Mouse (Mus musculus) intestine, postnatal 0 days (tissue): ENCODE results near the gene Antxr1. TPM values are rescaled to one million over a fixed set of nuclear protein-coding genes. Genes with fewer than 3 reads are reported as not detected.

Experiments used
- ATAC-seq: fragments of 200-750 bp; cut with Nextera tagmentation; 2 replicates; pipeline ENCODE4 v1.8.0; 2017; ENCODE audit warnings: mild to moderate bottlenecking, moderate TSS enrichment, moderate library complexity
- H3K27ac ChIP-seq: fragments of 300-500 bp; sonication (generic); 2 replicates; pipeline ENCODE4 v1.5.1; 2014; ENCODE audit warnings: mild to moderate bottlenecking, low read depth, low read length, moderate library complexity
- H3K27me3 ChIP-seq: fragments of 300-500 bp; sonication (generic); replicated peaks from 2 replicates; pipeline ENCODE4 v1.6.1; 2014; ENCODE audit warnings: low read length, mixed read lengths; ENCODE audit not compliant: control insufficient read depth, insufficient read depth
- H3K36me3 ChIP-seq: fragments of 300-500 bp; sonication (generic); 2 replicates; pipeline ENCODE4 v1.6.1; 2014; ENCODE audit warnings: mild to moderate bottlenecking, moderate library complexity; ENCODE audit not compliant: control insufficient read depth, insufficient read depth
- H3K4me1 ChIP-seq: fragments of 300-500 bp; sonication (generic); replicated peaks from 2 replicates; pipeline ENCODE4 v1.6.1; 2014; ENCODE audit warnings: antibody characterized with exemption, low read length, mixed read lengths; ENCODE audit not compliant: control insufficient read depth, insufficient read depth
- H3K4me2 ChIP-seq: fragments of 300-500 bp; sonication (generic); replicated peaks from 2 replicates; pipeline ENCODE4 v1.6.1; 2014; ENCODE audit warnings: low read depth, mild to moderate bottlenecking, moderate library complexity
- H3K4me3 ChIP-seq: fragments of 300-500 bp; sonication (generic); 2 replicates; pipeline ENCODE4 v1.5.1; 2014; ENCODE audit warnings: low read depth, low read length
- H3K9ac ChIP-seq: fragments of 300-500 bp; sonication (generic); 2 replicates; pipeline ENCODE4 v1.6.1; 2014; ENCODE audit warnings: mild to moderate bottlenecking, low read depth, low read length
- H3K9me3 ChIP-seq: fragments of 300-500 bp; sonication (generic); 2 replicates; pipeline ENCODE4 v1.6.1; 2016; ENCODE audit warnings: mixed run types; ENCODE audit not compliant: control insufficient read depth
- CTCF ChIP-seq: sonication (generic); IDR thresholded peaks from 2 replicates; pipeline ENCODE4 v1.5.1; 2016; ENCODE audit warnings: low read depth, mild to moderate bottlenecking, control low read depth, antibody characterized with exemption, moderate library complexity
- WGBS: fragments of 180-500 bp; shearing (Covaris S2); extraction: QIAGEN DNeasy Blood & Tissue Kit; methylation state at CpG from one replicate; pipeline ENCODE4 v1.1.7; 2014; 5-methylcytosine and 5-hydroxymethylcytosine counted together
- polyA plus RNA-seq: library from polyadenylated mRNA; unstranded; fragments of >200 nt; fragmentation: Nextera tagmentation; extraction: Ambion mirVana; gene quantifications from 2 replicates; pipeline ENCODE4 v1.2.1, GENCODE M21; 2015

The Antxr1 gene
- polyA plus RNA-seq, 1 experiment from 2014 or later = 4.9 TPM

GRCm38 (mm10) chr6:87323381-87323780 is 12.2 kb downstream of the Antxr1 start:
- Histone ChIP-seq H3K36me3 (no peaks in the 10 kb centered on the region), H3K4me3 (no peak overlapping the region), H3K27ac (no peak overlapping the region), H3K27me3 (no peaks in the 10 kb centered on the region), H3K4me1 (no peaks in the 10 kb centered on the region), H3K9ac (no peak overlapping the region), H3K4me2 (no peak overlapping the region), H3K9me3 (no peaks in the 10 kb centered on the region)
- no peak for ATAC-seq
- peak; percentile 86 for TF ChIP-seq CTCF
- 77% methylated on average over 2 of the region's 2 CpGs for WGBS

- 93% methylated on average over 7 of the region's 7 CpGs for WGBS
- Histone ChIP-seq H3K4me3 (no peak overlapping the region), H3K27me3 (no peaks in the 10 kb centered on the region), H3K4me2 (no peak overlapping the region), H3K27ac (no peak overlapping the region), H3K36me3 (no peaks in the 10 kb centered on the region), H3K9me3 (no peaks in the 10 kb centered on the region), H3K9ac (no peak overlapping the region), H3K4me1 (no peaks in the 10 kb centered on the region)
- ATAC-seq = no peak
- no peak for TF ChIP-seq CTCF
Observed at GRCm38 (mm10) chr6:87318651-87319050, 17.0 kb downstream of the Antxr1 start.

GRCm38 (mm10) chr6:87316966-87317365 is 18.7 kb downstream of the Antxr1 start:
- WGBS = 78% methylated on average over 8 of the region's 8 CpGs
- Histone ChIP-seq H3K4me2 (no peak overlapping the region), H3K27ac (no peak overlapping the region), H3K36me3 (no peaks in the 10 kb centered on the region), H3K4me1 (no peaks in the 10 kb centered on the region), H3K9me3 (no peaks in the 10 kb centered on the region), H3K9ac (no peak overlapping the region), H3K4me3 (no peak overlapping the region), H3K27me3 (no peaks in the 10 kb centered on the region)
- TF ChIP-seq CTCF = no peak
- ATAC-seq = no peak

- no peak for ATAC-seq
- Histone ChIP-seq H3K9me3 (no peaks in the 10 kb centered on the region), H3K27me3 (no peaks in the 10 kb centered on the region), H3K36me3 (no peaks in the 10 kb centered on the region), H3K4me3 (no peak overlapping the region), H3K4me1 (no peaks in the 10 kb centered on the region), H3K9ac (no peak overlapping the region), H3K27ac (no peak overlapping the region), H3K4me2 (no peak overlapping the region)
- WGBS = 67% methylated on average over 4 of the region's 4 CpGs
- no peak for TF ChIP-seq CTCF
Observed at GRCm38 (mm10) chr6:87312761-87313160, 22.9 kb downstream of the Antxr1 start.

GRCm38 (mm10) chr6:87304486-87304885 is 31.1 kb downstream of the Antxr1 start:
- Histone ChIP-seq H3K9ac (no peak overlapping the region), H3K4me3 (no peak overlapping the region), H3K4me2 (no peak overlapping the region), H3K9me3 (no peaks in the 10 kb centered on the region), H3K27me3 (no peaks in the 10 kb centered on the region), H3K4me1 (no peaks in the 10 kb centered on the region), H3K27ac (no peak overlapping the region), H3K36me3 (no peaks in the 10 kb centered on the region)
- 80% methylated on average over 8 of the region's 8 CpGs for WGBS
- TF ChIP-seq CTCF = no peak
- ATAC-seq = no peak

- no peak for TF ChIP-seq CTCF
- H3K9me3 ChIP-seq = no peaks in the 10 kb centered on the region
- no peak overlapping the region for H3K27ac ChIP-seq
- 72% methylated on average over 5 of the region's 5 CpGs for WGBS
- H3K27me3 ChIP-seq = no peaks in the 10 kb centered on the region
- H3K4me2 ChIP-seq = no peak overlapping the region
- no peak for ATAC-seq
- H3K4me3 ChIP-seq = no peak overlapping the region
- no peaks in the 10 kb centered on the region for H3K36me3 ChIP-seq
- H3K4me1 ChIP-seq = no peaks in the 10 kb centered on the region
- no peak overlapping the region for H3K9ac ChIP-seq
Observed at GRCm38 (mm10) chr6:87302746-87303145, 32.9 kb downstream of the Antxr1 start.

GRCm38 (mm10) chr6:87301991-87302390 is 33.6 kb downstream of the Antxr1 start:
- Histone ChIP-seq H3K9ac (no peak overlapping the region), H3K4me2 (no peak overlapping the region), H3K4me1 (no peaks in the 10 kb centered on the region), H3K27ac (no peak overlapping the region), H3K36me3 (no peaks in the 10 kb centered on the region), H3K9me3 (no peaks in the 10 kb centered on the region), H3K27me3 (no peaks in the 10 kb centered on the region), H3K4me3 (no peak overlapping the region)
- ATAC-seq = no peak
- TF ChIP-seq CTCF = no peak
- WGBS = 40% methylated on average over 4 of the region's 4 CpGs
